Mouse (Mus musculus): Measurements from ENCODE around the gene Agfg2.
"Not testable (repeated sequence)": the region's sequence is repeated elsewhere in the genome, so short reads cannot be mapped to it uniquely, and the experiment has no call there.

Gene Agfg2

GRCm38 (mm10) chr5:137642886-137643285 is 41.6 kb downstream of the Agfg2 start:
- DNase-seq: no peak

- no peak for DNase-seq
Measured at GRCm38 (mm10) chr5:137641054-137641453, 43.5 kb downstream of the Agfg2 start, which contains the start of gene Sap25. TSS of gene Sap25 (plus strand) at chr5:137641334.

GRCm38 (mm10) chr5:137639472-137639871 is 45.1 kb downstream of the Agfg2 start:
- DNase-seq: no peak

GRCm38 (mm10) chr5:137633397-137634084 is 51.0 kb downstream of the Agfg2 start:
- DNase-seq: no peak

GRCm38 (mm10) chr5:137631591-137631990 is 52.9 kb downstream of the Agfg2 start:
- DNase-seq: no peak

- peak; percentile 97 for DNase-seq
Measured at GRCm38 (mm10) chr5:137631171-137631570, 53.4 kb downstream of the Agfg2 start.

- DNase-seq: peak; percentile 98
Measured at GRCm38 (mm10) chr5:137630602-137631001, 53.9 kb downstream of the Agfg2 start.

GRCm38 (mm10) chr5:137629906-137630545 is 54.5 kb downstream of the Agfg2 start:
- peak; percentile 96 for DNase-seq

GRCm38 (mm10) chr5:137629306-137629721 is 55.2 kb downstream of the Agfg2 start:
- DNase-seq: no peak

GRCm38 (mm10) chr5:137628498-137629305 is 55.8 kb downstream of the Agfg2 start, which contains the start of the genes Fbxo24, Lrch4 and Gm20605:
TSS of gene Fbxo24 (minus strand) at chr5:137629002.
TSS of gene Lrch4 (plus strand) at chr5:137629121.
TSS of gene Gm20605 (plus strand) at chr5:137629175.
- DNase-seq: peak; percentile 100

- peak; percentile 97 for DNase-seq
Measured at GRCm38 (mm10) chr5:137627991-137628390, 56.5 kb downstream of the Agfg2 start.

GRCm38 (mm10) chr5:137623937-137624530 is 60.5 kb downstream of the Agfg2 start:
- DNase-seq: no peak

- DNase-seq: no peak
Measured at GRCm38 (mm10) chr5:137615347-137615746, 69.2 kb downstream of the Agfg2 start.

- DNase-seq: not testable (repeated sequence)
Measured at GRCm38 (mm10) chr5:137614921-137615320, 69.6 kb downstream of the Agfg2 start.

- peak; percentile 96 for DNase-seq
Measured at GRCm38 (mm10) chr5:137613550-137613949, 71.0 kb downstream of the Agfg2 start, which contains the start of gene Pcolce. TSS of gene Pcolce (minus strand) at chr5:137613784.

- DNase-seq: peak; percentile 96
Measured at GRCm38 (mm10) chr5:137613076-137613475, 71.5 kb downstream of the Agfg2 start.

GRCm38 (mm10) chr5:137611245-137611602 is 73.3 kb downstream of the Agfg2 start:
- DNase-seq: peak; percentile 98

- peak; percentile 99 for DNase-seq
Measured at GRCm38 (mm10) chr5:137610548-137611244, 73.8 kb downstream of the Agfg2 start.

GRCm38 (mm10) chr5:137610056-137610455 is 74.5 kb downstream of the Agfg2 start:
- peak; percentile 92 for DNase-seq

GRCm38 (mm10) chr5:137609292-137609691 is 75.2 kb downstream of the Agfg2 start:
- peak; percentile 87 for DNase-seq

GRCm38 (mm10) chr5:137608654-137609190 is 75.8 kb downstream of the Agfg2 start:
- no peak for DNase-seq
